9 mouse cellular contexts compared by ENCODE assay signal in genomic region chr16:95862621-95863020, GRCm38 (mm10).
DNase-seq lines count a peak whose midpoint lies in the region; ATAC-seq and TF ChIP-seq lines count a peak whose summit lies in the region.
"Had no signal": no experiment of that assay in that cellular context is flagged by ENCODE, and none has a peak within 500 bp of the region (broad histone marks: within the 10 kb centered on the region; RNA-seq: fewer than 3 reads in every experiment).

No protein-coding gene starts in this region.

- H3K27me3 ChIP-seq in liver, embryonic 12.5 days (replicated peaks) = no peaks in the 10 kb centered on the region

- H3K4me1 ChIP-seq in liver, embryonic 12.5 days = peaks cover 32% of the 10 kb centered on the region

- WGBS in liver, embryonic 12.5 days (ENCODE audit: insufficient replicate concordance) = 12% methylated on average over 3 of the region's 3 CpGs

- H3K27ac ChIP-seq in gastrocnemius, adult 2 months = peak overlapping the region; percentile 70
- peak overlapping the region; percentile 43; the same call in 1 of the 2 replicates for H3K27ac ChIP-seq in liver, embryonic 12.5 days

- intact Hi-C loops in gastrocnemius, adult 2 months (cut with DNase I) = no loop called here
- intact Hi-C loops in gastrocnemius, postnatal 14 days (cut with DNase I; ENCODE audit: low total_unique reads) = no loop called here
- intact Hi-C loops in heart, postnatal 36 days (cut with DNase I) = loop anchor here (5.0 kb wide), 2 partner anchors 80 to 400 kb away; no protein-coding TSS in a partner anchor

- H3K9ac ChIP-seq in liver, embryonic 12.5 days = no peak overlapping the region

- peak; percentile 29 for DNase-seq in gastrocnemius, adult 2 months
- no peak for DNase-seq in gastrocnemius, postnatal 14 days
- peak; percentile 54 to 57 for DNase-seq in heart, postnatal 36 days
- peak; percentile 56 for DNase-seq in thymus, postnatal 0 days (ENCODE audit: low spot score)
- no peak for DNase-seq in ovary, postnatal 14 days (ENCODE audit: low spot score)
- DNase-seq in urinary bladder, postnatal 36 days (ENCODE audit: low spot score in 2 of 2) = no peak
- DNase-seq in layer of hippocampus, postnatal 36 days = no peak

- H3K4me2 ChIP-seq in liver, embryonic 12.5 days = no peak overlapping the region

- H3K9me3 ChIP-seq in liver, embryonic 12.5 days (replicated peaks) = no peaks in the 10 kb centered on the region

- H3K4me3 ChIP-seq in gastrocnemius, adult 2 months = no peak overlapping the region
- no peak overlapping the region for H3K4me3 ChIP-seq in liver, embryonic 12.5 days
- H3K4me3 ChIP-seq: erythroblast, embryonic 14.5 days had no signal

- no peak for TF ChIP-seq CTCF in gastrocnemius, adult 2 months (IDR thresholded peaks at IDR 0.05)

- no peaks in the 10 kb centered on the region for H3K36me3 ChIP-seq in liver, embryonic 12.5 days

- ATAC-seq in liver, embryonic 12.5 days = peak; percentile 46; the same call in 1 of the 2 replicates

Comparison
In these comparisons a context has a peak if more than half of its experiments do, and no peak if none do; other contexts are left out.
1. DNase-seq: peak in gastrocnemius, adult 2 months (single experiment), heart, postnatal 36 days (2 of 2) and thymus, postnatal 0 days (single experiment); none in gastrocnemius, postnatal 14 days (single experiment), ovary, postnatal 14 days (single experiment), urinary bladder, postnatal 36 days (0 of 2) and layer of hippocampus, postnatal 36 days (0 of 2).